Mouse (Mus musculus): ENCODE measurements at regions not wholly inside any gene's neighbourhood (a gene's known extent, or its start where the extent isn't known, plus 50 kb on each side); places are given as distances from the start of the nearest gene placed in this dataset.

DNA sequence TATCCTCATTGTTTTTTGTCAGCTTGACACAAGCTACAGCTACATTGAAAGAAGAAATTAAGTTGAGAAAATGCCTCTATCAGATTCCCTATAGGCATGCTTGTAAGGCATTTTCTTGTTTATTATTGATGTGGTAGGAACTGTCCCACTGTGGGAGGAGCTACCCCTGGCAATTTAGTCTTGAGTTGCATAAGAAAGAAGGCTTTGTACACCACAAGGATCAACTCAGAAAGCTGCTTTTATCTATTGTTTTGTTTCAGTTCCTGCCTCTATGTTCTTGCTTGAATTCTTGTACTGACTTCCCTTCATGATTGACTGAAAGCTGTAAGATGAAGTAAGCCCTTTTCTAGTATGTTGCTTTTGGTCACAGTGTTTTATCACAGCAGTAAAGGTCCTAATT is 271.8 kb upstream of the Fat3 start:
- no peak for TF ChIP-seq KAT2A (conservative IDR thresholded peaks at IDR 0.05; ENCODE audit: low read depth, low read length)
- TF ChIP-seq CTCF (IDR thresholded peaks at IDR 0.05 in 2 of 3, conservative IDR thresholded peaks at IDR 0.05 in 1 of 3; ENCODE audit: control insufficient read depth in 1 of 3, insufficient read depth in 1 of 3, low read depth in 2 of 3, low read length in 3 of 3, poor library complexity in 1 of 3, severe bottlenecking in 1 of 3), result no peak
- TF ChIP-seq MAX (IDR thresholded peaks at IDR 0.05; ENCODE audit: low read length), result no peak
